Mouse (Mus musculus): ENCODE results near the gene Mcpt8. TPM values are rescaled to one million over a fixed set of nuclear protein-coding genes. Genes with fewer than 3 reads are reported as not detected.

Mcpt8 gene
- total RNA-seq, 2 experiments from 2014 or later = not detected

Small RNA genes lying within 50 kb of the gene (microRNA-seq; reads per million reads assigned to microRNA genes)
- gene Mir6949 = not detected

Other genes with a start within 250 kb of the Mcpt8 start
- 10 to 100 TPM in 1 of 2 experiments, 1 to 10 TPM in 1; 9.4 to 10.7 TPM for gene Nynrin, start 231.3 kb downstream of the Mcpt8 start, total RNA-seq (2021)
- under 1 TPM in 1 of 2 experiments, not detected in 1; 0.13 TPM for gene Cbln3, start 200.9 kb downstream of the Mcpt8 start, total RNA-seq (2021)
- 10 to 100 TPM; 16.6 to 17.0 TPM for gene Khnyn, start 200.3 kb downstream of the Mcpt8 start, total RNA-seq (2021)
- 10 to 100 TPM; 51.6 to 73.8 TPM for gene Sdr39u1, start 185.0 kb downstream of the Mcpt8 start, total RNA-seq (2021)
- 1 to 10 TPM; 1.9 to 2.7 TPM for gene Cma1, start 140.6 kb downstream of the Mcpt8 start, total RNA-seq (2021)
- gene Cma2, start 134.3 kb downstream of the Mcpt8 start, total RNA-seq (2021) = not detected
- gene Mcpt1, start 67.3 kb downstream of the Mcpt8 start, total RNA-seq (2021) = not detected
- gene Mcpt9, start 54.8 kb downstream of the Mcpt8 start, total RNA-seq (2021) = not detected
- not detected for gene Mcpt2, start 43.2 kb downstream of the Mcpt8 start, total RNA-seq (2021)
- 1 to 10 TPM; 2.2 to 2.8 TPM for gene Mcpt4, start 23.0 kb downstream of the Mcpt8 start, total RNA-seq (2021)
- not detected for gene Ctsg, start 17.3 kb upstream of the Mcpt8 start, total RNA-seq (2021)
- gene Gzme, start 35.4 kb upstream of the Mcpt8 start, total RNA-seq (2021) = not detected
- gene Gzmd, start 47.3 kb upstream of the Mcpt8 start, total RNA-seq (2021) = not detected
- gene Gzmg, start 74.3 kb upstream of the Mcpt8 start, total RNA-seq (2021) = not detected
- not detected for gene Gzmn, start 89.3 kb upstream of the Mcpt8 start, total RNA-seq (2021)
- not detected for gene Gzmf, start 126.1 kb upstream of the Mcpt8 start, total RNA-seq (2021)
- gene Gzmc, start 149.4 kb upstream of the Mcpt8 start, total RNA-seq (2021) = not detected
- under 1 TPM; 0.20 to 0.33 TPM for gene Gzmb, start 177.0 kb upstream of the Mcpt8 start, total RNA-seq (2021)